Mouse (Mus musculus) B cell, adult 2 months (primary cell): ENCODE measurements around the gene Agps.

Source experiments
- DNase-seq, 2 experiments: peaks; one replicate each; pipeline ENCODE4 v3.0.0; 2022

Agps gene

GRCm38 (mm10) chr2:75830233-75830632 lies 1.7 kb upstream of the Agps start:
- no peak for DNase-seq

GRCm38 (mm10) chr2:75832781-75833180 lies 804 bp downstream of the Agps start:
- DNase-seq: no peak

- DNase-seq: no peak
Measured at GRCm38 (mm10) chr2:75834492-75834891, 2.5 kb downstream of the Agps start.

- DNase-seq: no peak
Measured at GRCm38 (mm10) chr2:75842302-75842701, 10.3 kb downstream of the Agps start.

- DNase-seq: peak; percentile 19 to 34
Measured at GRCm38 (mm10) chr2:75847708-75848107, 15.7 kb downstream of the Agps start.

GRCm38 (mm10) chr2:75852483-75852882 lies 20.5 kb downstream of the Agps start:
- DNase-seq: no peak

- no peak for DNase-seq
Measured at GRCm38 (mm10) chr2:75854136-75854535, 22.2 kb downstream of the Agps start.

GRCm38 (mm10) chr2:75861115-75861514 lies 29.1 kb downstream of the Agps start:
- no peak for DNase-seq

GRCm38 (mm10) chr2:75869604-75870003 lies 37.6 kb downstream of the Agps start:
- no peak for DNase-seq

- no peak for DNase-seq
Measured at GRCm38 (mm10) chr2:75874008-75874559, 42.1 kb downstream of the Agps start.

GRCm38 (mm10) chr2:75879791-75880190 lies 47.8 kb downstream of the Agps start:
- no peak for DNase-seq

GRCm38 (mm10) chr2:75883543-75883942 lies 51.6 kb downstream of the Agps start:
- peak; percentile 80 to 83 for DNase-seq

- peak; percentile 23 to 32 for DNase-seq
Measured at GRCm38 (mm10) chr2:75891981-75892380, 60.0 kb downstream of the Agps start.

- DNase-seq: no peak
Measured at GRCm38 (mm10) chr2:75895711-75896110, 63.7 kb downstream of the Agps start.

GRCm38 (mm10) chr2:75900281-75900680 lies 68.3 kb downstream of the Agps start:
- no peak for DNase-seq

GRCm38 (mm10) chr2:75901869-75902268 lies 69.9 kb downstream of the Agps start:
- DNase-seq: no peak

GRCm38 (mm10) chr2:75907142-75907541 lies 75.2 kb downstream of the Agps start:
- DNase-seq: no peak

GRCm38 (mm10) chr2:75915040-75915439 lies 83.1 kb downstream of the Agps start:
- no peak for DNase-seq

- no peak for DNase-seq
Measured at GRCm38 (mm10) chr2:75923807-75924340, 91.9 kb downstream of the Agps start.

- no peak for DNase-seq
Measured at GRCm38 (mm10) chr2:75926061-75926460, 94.1 kb downstream of the Agps start.

GRCm38 (mm10) chr2:75928011-75928410 lies 96.0 kb downstream of the Agps start:
- DNase-seq: no peak

GRCm38 (mm10) chr2:75929141-75929540 lies 97.2 kb downstream of the Agps start:
- DNase-seq: no peak

GRCm38 (mm10) chr2:75929786-75930444 lies 97.9 kb downstream of the Agps start:
- DNase-seq: no peak

- no peak for DNase-seq
Measured at GRCm38 (mm10) chr2:75930941-75931340, 99.0 kb downstream of the Agps start.

GRCm38 (mm10) chr2:75933541-75933940 lies 101.6 kb downstream of the Agps start:
- DNase-seq: no peak
